In the genomic region with DNA sequence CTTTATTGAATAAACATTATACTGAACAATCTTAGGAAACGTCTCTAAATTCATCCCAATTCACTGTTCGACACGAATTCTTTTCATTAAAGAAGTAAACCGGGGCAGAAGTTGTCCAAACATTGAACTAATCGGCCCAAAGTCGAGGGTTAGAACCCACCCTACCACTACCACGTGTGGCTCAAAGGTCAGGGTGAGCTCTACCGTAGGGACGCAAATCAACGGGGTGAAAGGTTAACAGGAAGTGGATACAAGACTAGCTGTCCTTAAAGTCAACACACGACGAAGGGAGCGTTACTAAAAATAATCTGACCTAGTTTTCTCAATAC, we compare ENCODE assay signal across 8 mouse cellular contexts. TPM values are rescaled to one million over a fixed set of nuclear protein-coding genes. Genes with fewer than 3 reads are reported as not detected.
DNase-seq lines count a peak whose midpoint lies in the region; ATAC-seq and TF ChIP-seq lines count a peak whose summit lies in the region.

No protein-coding gene starts in this region.

- WGBS in embryonic facial prominence, embryonic 14.5 days, result 12% methylated on average over 13 of the region's 13 CpGs
- WGBS in liver, embryonic 12.5 days (ENCODE audit: insufficient replicate concordance), result 8% methylated on average over 13 of the region's 13 CpGs
- WGBS in olfactory bulb, adult 2 months, result 6% methylated on average over 13 of the region's 13 CpGs

- H3K36me3 ChIP-seq in G1E (replicated peaks), result peaks cover 38% of the 10 kb centered on the region
- H3K36me3 ChIP-seq in embryonic facial prominence, embryonic 14.5 days (ENCODE audit: control insufficient read depth, insufficient read depth, low read length), result peaks cover 32% of the 10 kb centered on the region
- H3K36me3 ChIP-seq in liver, embryonic 12.5 days, result peaks cover 36% of the 10 kb centered on the region

- H3K4me3 ChIP-seq in G1E (ENCODE audit: low read depth, low read length), result peak overlapping the region; percentile 93
- peak overlapping the region; percentile 67 for H3K4me3 ChIP-seq in embryonic facial prominence, embryonic 14.5 days (ENCODE audit: low read depth, low read length)
- peak overlapping the region; percentile 75 for H3K4me3 ChIP-seq in liver, embryonic 12.5 days
- peak overlapping the region; percentile 50 for H3K4me3 ChIP-seq in olfactory bulb, adult 2 months (ENCODE audit: insufficient read depth, low read depth, low read length)

- no peak for TF ChIP-seq POLR2A in olfactory bulb, adult 2 months (IDR thresholded peaks at IDR 0.05; ENCODE audit: insufficient read depth, low read depth, low read length)

- H3K9me3 ChIP-seq in G1E (replicated peaks), result no peaks in the 10 kb centered on the region
- peaks cover 3% of the 10 kb centered on the region; the same call in 1 of the 2 replicates for H3K9me3 ChIP-seq in embryonic facial prominence, embryonic 14.5 days (ENCODE audit: control insufficient read depth, low read length)
- no peaks in the 10 kb centered on the region for H3K9me3 ChIP-seq in liver, embryonic 12.5 days (replicated peaks)

- ATAC-seq in G1E (ENCODE audit: extremely low read depth, insufficient number of reproducible peaks, low FRiP score, poor library complexity, severe bottlenecking), result peak; percentile 48
- peak; percentile 28 for ATAC-seq in embryonic facial prominence, embryonic 14.5 days (ENCODE audit: low read depth)
- ATAC-seq in inflammation-experienced regulatory T-cells, adult 6 months, result peak; percentile 36
- peak; percentile 69 for ATAC-seq in liver, embryonic 12.5 days

- H3K4me2 ChIP-seq in embryonic facial prominence, embryonic 14.5 days (ENCODE audit: low read depth, low read length), result peak overlapping the region; percentile 73
- H3K4me2 ChIP-seq in liver, embryonic 12.5 days, result peak overlapping the region; percentile 90

- no peak for TF ChIP-seq CTCF in G1E (IDR thresholded peaks at IDR 0.05; ENCODE audit: low read depth, low read length)
- no peak for TF ChIP-seq CTCF in olfactory bulb, adult 2 months (IDR thresholded peaks at IDR 0.05; ENCODE audit: insufficient read depth, low read depth, low read length)

- H3K27me3 ChIP-seq in G1E (ENCODE audit: insufficient read depth, low read length), result peaks cover 7% of the 10 kb centered on the region
- H3K27me3 ChIP-seq in embryonic facial prominence, embryonic 14.5 days (replicated peaks; ENCODE audit: control insufficient read depth, insufficient read depth, low read length), result peaks cover 4% of the 10 kb centered on the region
- H3K27me3 ChIP-seq in liver, embryonic 12.5 days (replicated peaks), result peaks cover 15% of the 10 kb centered on the region

- peaks cover 28% of the 10 kb centered on the region for H3K4me1 ChIP-seq in G1E (ENCODE audit: insufficient read depth, low read depth, low read length)
- peaks cover 13% of the 10 kb centered on the region; the same call in 1 of the 2 replicates for H3K4me1 ChIP-seq in embryonic facial prominence, embryonic 14.5 days (ENCODE audit: control insufficient read depth, insufficient read depth, low read length)
- H3K4me1 ChIP-seq in liver, embryonic 12.5 days, result peaks cover 24% of the 10 kb centered on the region
- no peaks in the 10 kb centered on the region for H3K4me1 ChIP-seq in olfactory bulb, adult 2 months (ENCODE audit: control insufficient read depth, insufficient read depth, low read length)

- peak overlapping the region; percentile 94 for H3K27ac ChIP-seq in embryonic facial prominence, embryonic 14.5 days (replicated peaks; ENCODE audit: low read depth, low read length)
- H3K27ac ChIP-seq in liver, embryonic 12.5 days, result peak overlapping the region; percentile 47; the same call in 1 of the 2 replicates
- peak overlapping the region; percentile 79; the same call in 1 of the 2 replicates for H3K27ac ChIP-seq in olfactory bulb, adult 2 months (ENCODE audit: insufficient read depth, low read depth, low read length)

- H3K9ac ChIP-seq in embryonic facial prominence, embryonic 14.5 days (ENCODE audit: low read depth, low read length), result peak overlapping the region; percentile 72
- peak overlapping the region; percentile 37; the same call in 1 of the 2 replicates for H3K9ac ChIP-seq in liver, embryonic 12.5 days

- DNase-seq in layer of hippocampus, postnatal 10 days (ENCODE audit: low spot score in 2 of 2), result peak; percentile 40 to 48
- DNase-seq in layer of hippocampus, adult 18-20 months (ENCODE audit: low spot score in 2 of 2), result no peak
- DNase-seq in G1E (ENCODE audit: low spot score), result peak; percentile 64
- peak; percentile 65 for DNase-seq in embryonic facial prominence, embryonic 14.5 days (ENCODE audit: low spot score)
- no peak for DNase-seq in urinary bladder, adult 2 months (ENCODE audit: low spot score)

RNA-seq across cellular contexts. Expression of gene Sec24c, which starts 0.4 kb away (rescaled TPM):
- total RNA-seq in layer of hippocampus, postnatal 10 days (2021), result 100 to 1,000 TPM; 108 to 109 TPM
- 100 to 1,000 TPM in 1 of 2 experiments, 10 to 100 TPM in 1; 97.2 to 109 TPM for total RNA-seq in layer of hippocampus, adult 18-20 months (2021)
- 119 and 126 TPM in 2 replicates for total RNA-seq in G1E (2014; fragmentation: Nextera tagmentation)
- total RNA-seq in G1E (2017), result 88.4 and 101 TPM in 2 replicates
- polyA plus RNA-seq in G1E (2012), result 255 and 271 TPM in 2 replicates
- polyA plus RNA-seq in embryonic facial prominence, embryonic 14.5 days (2014; fragmentation: Nextera tagmentation; extraction: Ambion mirVana), result 78.2 and 80.5 TPM in 2 replicates
- polyA plus RNA-seq in inflammation-experienced regulatory T-cells, adult 6 months (2017; shearing (Covaris generic)), result 100 to 1,000 TPM in 2 of 3 experiments, 10 to 100 TPM in 1; 99.7 to 119 (median 115) TPM
- polyA plus RNA-seq in liver, embryonic 12.5 days (2016; fragmentation: Nextera tagmentation; extraction: Ambion mirVana), result 51.9 and 54.6 TPM in 2 replicates
- polyA plus RNA-seq in olfactory bulb, adult 2 months (2012; ENCODE audit: insufficient read depth, insufficient read length, low replicate concordance, missing spikeins), result 190 and 558 TPM in 2 replicates
- 87.1 and 90.1 TPM in 2 replicates for polyA plus RNA-seq in urinary bladder, adult 2 months (2012; rRNA removed)

RNA-seq across cellular contexts. Expression of gene Synpo2l, which starts 5.5 kb away (rescaled TPM):
- under 1 TPM; 0.21 to 0.29 TPM for total RNA-seq in layer of hippocampus, postnatal 10 days (2021)
- total RNA-seq in layer of hippocampus, adult 18-20 months (2021), result under 1 TPM; 0.12 to 0.13 TPM
- 0.23 TPM in 1 of 2 replicates, not detected in the other for total RNA-seq in G1E (2014; fragmentation: Nextera tagmentation)
- total RNA-seq in G1E (2017), result 0.06 and 0.11 TPM in 2 replicates
- polyA plus RNA-seq in G1E (2012), result 0.04 and 0.07 TPM in 2 replicates
- 46.2 and 52.2 TPM in 2 replicates for polyA plus RNA-seq in embryonic facial prominence, embryonic 14.5 days (2014; fragmentation: Nextera tagmentation; extraction: Ambion mirVana)
- polyA plus RNA-seq in inflammation-experienced regulatory T-cells, adult 6 months (2017; shearing (Covaris generic)), result not detected
- 0.25 and 0.54 TPM in 2 replicates for polyA plus RNA-seq in liver, embryonic 12.5 days (2016; fragmentation: Nextera tagmentation; extraction: Ambion mirVana)
- not detected in 2 replicates for polyA plus RNA-seq in olfactory bulb, adult 2 months (2012; ENCODE audit: insufficient read depth, insufficient read length, low replicate concordance, missing spikeins)
- 0.10 and 0.25 TPM in 2 replicates for polyA plus RNA-seq in urinary bladder, adult 2 months (2012; rRNA removed)

RNA-seq across cellular contexts. Expression of gene Myoz1, which starts 17.4 kb away (rescaled TPM):
- total RNA-seq in layer of hippocampus, postnatal 10 days (2021), result under 1 TPM in 1 of 2 experiments, not detected in 1; 0.39 TPM
- total RNA-seq in layer of hippocampus, adult 18-20 months (2021), result not detected
- not detected in 2 replicates for total RNA-seq in G1E (2014; fragmentation: Nextera tagmentation)
- total RNA-seq in G1E (2017), result 0.23 TPM in 1 of 2 replicates, not detected in the other
- polyA plus RNA-seq in G1E (2012), result not detected in 2 replicates
- polyA plus RNA-seq in embryonic facial prominence, embryonic 14.5 days (2014; fragmentation: Nextera tagmentation; extraction: Ambion mirVana), result 22.8 and 53.2 TPM in 2 replicates
- polyA plus RNA-seq in inflammation-experienced regulatory T-cells, adult 6 months (2017; shearing (Covaris generic)), result not detected
- 0.38 TPM in 1 of 2 replicates, not detected in the other for polyA plus RNA-seq in liver, embryonic 12.5 days (2016; fragmentation: Nextera tagmentation; extraction: Ambion mirVana)
- not detected in 2 replicates for polyA plus RNA-seq in olfactory bulb, adult 2 months (2012; ENCODE audit: insufficient read depth, insufficient read length, low replicate concordance, missing spikeins)
- 0.08 and 0.12 TPM in 2 replicates for polyA plus RNA-seq in urinary bladder, adult 2 months (2012; rRNA removed)

RNA-seq across cellular contexts. Expression of gene Fut11, which starts 21.1 kb away (rescaled TPM):
- total RNA-seq in layer of hippocampus, postnatal 10 days (2021), result 10 to 100 TPM; 19.5 TPM
- 10 to 100 TPM; 14.5 to 14.7 TPM for total RNA-seq in layer of hippocampus, adult 18-20 months (2021)
- total RNA-seq in G1E (2014; fragmentation: Nextera tagmentation) (3.5 and 4.6 TPM in 2 replicates), G1E (2017) (7.8 and 8.3 TPM in 2 replicates)
- 4.1 and 5.0 TPM in 2 replicates for polyA plus RNA-seq in G1E (2012)
- polyA plus RNA-seq in embryonic facial prominence, embryonic 14.5 days (2014; fragmentation: Nextera tagmentation; extraction: Ambion mirVana), result 30.1 and 30.6 TPM in 2 replicates
- 1 to 10 TPM; 4.9 to 6.5 (median 6.3) TPM for polyA plus RNA-seq in inflammation-experienced regulatory T-cells, adult 6 months (2017; shearing (Covaris generic))
- polyA plus RNA-seq in liver, embryonic 12.5 days (2016; fragmentation: Nextera tagmentation; extraction: Ambion mirVana), result 10.2 and 11.5 TPM in 2 replicates
- not detected in 2 replicates for polyA plus RNA-seq in olfactory bulb, adult 2 months (2012; ENCODE audit: insufficient read depth, insufficient read length, low replicate concordance, missing spikeins)
- 17.1 and 17.2 TPM in 2 replicates for polyA plus RNA-seq in urinary bladder, adult 2 months (2012; rRNA removed)

RNA-seq across cellular contexts. Expression of gene Chchd1, which starts 29.1 kb away (rescaled TPM):
- 10 to 100 TPM; 57.7 to 61.3 TPM for total RNA-seq in layer of hippocampus, postnatal 10 days (2021)
- 10 to 100 TPM; 53.1 to 53.3 TPM for total RNA-seq in layer of hippocampus, adult 18-20 months (2021)
- 43.0 and 53.6 TPM in 2 replicates for total RNA-seq in G1E (2014; fragmentation: Nextera tagmentation)
- 135 and 152 TPM in 2 replicates for total RNA-seq in G1E (2017)
- 8.4 and 8.7 TPM in 2 replicates for polyA plus RNA-seq in G1E (2012)
- 183 and 204 TPM in 2 replicates for polyA plus RNA-seq in embryonic facial prominence, embryonic 14.5 days (2014; fragmentation: Nextera tagmentation; extraction: Ambion mirVana)
- polyA plus RNA-seq in inflammation-experienced regulatory T-cells, adult 6 months (2017; shearing (Covaris generic)), result 100 to 1,000 TPM; 136 to 163 (median 137) TPM
- polyA plus RNA-seq in liver, embryonic 12.5 days (2016; fragmentation: Nextera tagmentation; extraction: Ambion mirVana), result 178 and 187 TPM in 2 replicates
- not detected in 2 replicates for polyA plus RNA-seq in olfactory bulb, adult 2 months (2012; ENCODE audit: insufficient read depth, insufficient read length, low replicate concordance, missing spikeins)
- polyA plus RNA-seq in urinary bladder, adult 2 months (2012; rRNA removed), result 90.7 and 97.2 TPM in 2 replicates

Comparison
In these comparisons a context has a peak if more than half of its experiments do, and no peak if none do; other contexts are left out.
1. DNase-seq: peak in layer of hippocampus, postnatal 10 days (2 of 2), G1E (single experiment) and embryonic facial prominence, embryonic 14.5 days (single experiment); none in layer of hippocampus, adult 18-20 months (0 of 2) and urinary bladder, adult 2 months (single experiment).
2. RNA of gene Synpo2l, which starts 5.5 kb away (polyA plus RNA-seq): 46.2 to 52.2 TPM in embryonic facial prominence, embryonic 14.5 days; 0.25 to 0.54 TPM in liver, embryonic 12.5 days, 0.10 to 0.25 TPM in urinary bladder, adult 2 months, 0.04 to 0.07 TPM in G1E, not detected in inflammation-experienced regulatory T-cells, adult 6 months and not detected in olfactory bulb, adult 2 months; every median in the first group is over 10 times any median in the second.
3. RNA of gene Myoz1, which starts 17.4 kb away (polyA plus RNA-seq): 22.8 to 53.2 TPM in embryonic facial prominence, embryonic 14.5 days; 0.08 to 0.12 TPM in urinary bladder, adult 2 months, not detected in G1E, not detected in inflammation-experienced regulatory T-cells, adult 6 months, 0.38 TPM in liver, embryonic 12.5 days and not detected in olfactory bulb, adult 2 months; every median in the first group is over 10 times any median in the second.
4. Peak in every context shown above with its lines, with median percentiles within 50 percentile points of each other: ATAC-seq, H3K4me3 ChIP-seq and H3K27ac ChIP-seq.